Mouse (Mus musculus): Measurements from ENCODE around the gene Cd164l2.

DNA sequence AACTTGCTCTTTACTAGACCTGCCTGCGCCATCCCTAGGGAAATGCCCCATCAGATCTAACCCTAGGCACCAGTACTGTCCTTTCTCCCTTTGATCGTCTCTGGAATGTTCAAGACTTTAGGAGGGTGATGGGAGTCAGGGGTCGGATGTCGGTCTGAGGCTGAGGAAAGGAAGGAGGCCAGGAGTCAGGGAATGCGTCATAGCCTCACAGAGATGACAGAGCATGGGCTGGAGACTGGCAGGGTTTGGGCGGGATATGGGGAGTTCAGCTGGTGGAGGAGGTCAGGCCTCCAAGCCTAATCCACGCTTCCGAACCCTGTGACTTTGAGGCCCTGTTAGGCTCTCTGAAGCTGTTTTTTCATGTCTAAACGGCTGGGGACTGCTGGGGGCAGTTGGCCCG lies 1.7 kb downstream of the Cd164l2 start:
- TF ChIP-seq CTCF (IDR thresholded peaks at IDR 0.05; ENCODE audit: borderline replicate concordance, control insufficient read depth, extremely low read depth, insufficient read depth, low read length, poor library complexity) (no peak), POLR2A (IDR thresholded peaks at IDR 0.05; ENCODE audit: control insufficient read depth, extremely low read depth, insufficient read depth, low read length, poor library complexity) (no peak)
